Mouse (Mus musculus): Measurements from ENCODE around the gene Blcap.

DNA sequence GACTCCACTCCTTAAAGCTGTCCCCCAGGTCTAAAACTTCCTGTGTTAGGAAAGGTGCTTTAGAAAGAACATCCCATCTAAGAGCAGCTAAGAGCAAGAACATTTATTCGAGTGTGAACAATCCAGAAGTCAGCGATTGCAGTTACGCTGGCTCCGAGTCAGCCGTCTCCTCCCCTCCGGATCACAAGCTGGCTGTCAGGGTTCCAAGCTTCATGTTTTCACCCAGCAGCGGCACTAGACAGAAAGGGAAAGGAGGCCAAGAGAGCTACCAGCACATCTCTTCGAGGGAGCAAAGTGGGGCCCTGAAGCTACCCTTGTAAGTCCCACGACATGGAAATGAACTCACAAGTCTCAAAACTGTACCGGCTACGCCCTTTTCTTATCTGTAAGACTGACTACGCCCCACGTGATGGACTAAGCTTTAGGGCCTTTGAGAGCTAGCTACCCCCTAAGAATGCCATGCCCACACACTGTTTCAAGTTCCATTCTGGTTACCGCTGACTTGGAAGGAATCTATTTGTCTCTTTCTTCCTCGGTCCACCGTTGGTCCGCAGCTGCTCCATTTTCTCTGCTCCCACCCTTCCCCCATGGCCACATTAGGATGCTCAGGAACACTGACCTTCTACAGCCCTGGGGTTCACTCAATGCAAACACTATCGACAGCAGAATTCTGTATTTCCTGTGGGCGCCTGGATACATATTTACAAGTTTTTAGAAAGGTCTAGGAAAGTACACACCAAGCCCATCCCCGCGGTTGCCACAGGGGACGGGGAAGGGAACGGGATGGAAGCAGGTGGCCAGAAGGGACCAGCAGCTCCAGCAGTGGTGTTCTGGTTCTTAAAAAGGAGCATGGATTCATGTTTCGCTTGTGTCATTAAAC is 30.8 kb downstream of the Blcap start:
- TF ChIP-seq CTCF (IDR thresholded peaks at IDR 0.05; ENCODE audit: control insufficient read depth, insufficient read depth, insufficient replicate concordance, low read depth, low read length) (no peak), POLR2A (IDR thresholded peaks at IDR 0.05; ENCODE audit: control insufficient read depth, low read depth, low read length) (no peak)

Measured in testis, adult 2 months (tissue).